Mouse (Mus musculus): ENCODE measurements around the gene Krt33a. TPM values are rescaled to one million over a fixed set of nuclear protein-coding genes. Genes with fewer than 3 reads are reported as not detected.
A peak's percentile ranks its signal among the peaks of the same experiment; 100 is the strongest.

Gene Krt33a
- polyA plus RNA-seq, 1 experiment from 2014 or later = not detected

- 91% methylated on average over 5 of the region's 5 CpGs for WGBS
- ATAC-seq (ENCODE audit: low FRiP score) = no peak
Observed at GRCm38 (mm10) chr11:100010682-100011081, 5.3 kb downstream of the Krt33a start.

GRCm38 (mm10) chr11:100008336-100008735 is 7.7 kb downstream of the Krt33a start:
- 87% methylated on average over 5 of the region's 5 CpGs for WGBS
- no peaks in the 10 kb centered on the region for H3K9me3 ChIP-seq (replicated peaks)

More at GRCm38 (mm10) chr11:100010682-100011081, 5.3 kb downstream of the Krt33a start:
- Histone ChIP-seq H3K27me3 (replicated peaks) (no peaks in the 10 kb centered on the region), H3K9me3 (replicated peaks) (no peaks in the 10 kb centered on the region), H3K4me1 (no peaks in the 10 kb centered on the region), H3K4me3 (replicated peaks) (no peak overlapping the region), H3K4me2 (no peak overlapping the region), H3K36me3 (no peaks in the 10 kb centered on the region), H3K27ac (replicated peaks) (no peak overlapping the region), H3K9ac (replicated peaks) (no peak overlapping the region)

GRCm38 (mm10) chr11:100006624-100007023 is 9.4 kb downstream of the Krt33a start:
- Histone ChIP-seq H3K9ac (replicated peaks) (no peak overlapping the region), H3K36me3 (no peaks in the 10 kb centered on the region), H3K4me2 (no peak overlapping the region), H3K27ac (replicated peaks) (no peak overlapping the region), H3K4me1 (no peaks in the 10 kb centered on the region), H3K4me3 (replicated peaks) (no peak overlapping the region), H3K27me3 (replicated peaks) (no peaks in the 10 kb centered on the region), H3K9me3 (replicated peaks) (peaks cover 2% of the 10 kb centered on the region; the same call in 1 of the 2 replicates)
- no peak for ATAC-seq (ENCODE audit: low FRiP score)
- 64% methylated on average over 3 of the region's 3 CpGs for WGBS

More at GRCm38 (mm10) chr11:100008336-100008735, 7.7 kb downstream of the Krt33a start:
- Histone ChIP-seq H3K36me3 (no peaks in the 10 kb centered on the region), H3K4me2 (no peak overlapping the region), H3K27me3 (replicated peaks) (no peaks in the 10 kb centered on the region), H3K27ac (replicated peaks) (no peak overlapping the region), H3K4me1 (no peaks in the 10 kb centered on the region), H3K9ac (replicated peaks) (no peak overlapping the region), H3K4me3 (replicated peaks) (no peak overlapping the region)
- no peak for ATAC-seq (ENCODE audit: low FRiP score)

- H3K9ac ChIP-seq (replicated peaks) = no peak overlapping the region
- no peak overlapping the region for H3K4me3 ChIP-seq (replicated peaks)
- H3K27ac ChIP-seq (replicated peaks) = no peak overlapping the region
- no peak overlapping the region for H3K4me2 ChIP-seq
- H3K9me3 ChIP-seq (replicated peaks) = peaks cover 2% of the 10 kb centered on the region; the same call in 1 of the 2 replicates
- H3K4me1 ChIP-seq = no peaks in the 10 kb centered on the region
- H3K27me3 ChIP-seq (replicated peaks) = no peaks in the 10 kb centered on the region
- ATAC-seq (ENCODE audit: low FRiP score) = no peak
- 85% methylated on average over 8 of the region's 8 CpGs for WGBS
- H3K36me3 ChIP-seq = no peaks in the 10 kb centered on the region
Observed at GRCm38 (mm10) chr11:100005905-100006304, 10.1 kb downstream of the Krt33a start.

GRCm38 (mm10) chr11:100004846-100005245 is 11.2 kb downstream of the Krt33a start:
- no peak for ATAC-seq (ENCODE audit: low FRiP score)
- H3K4me3 ChIP-seq (replicated peaks) = no peak overlapping the region
- H3K4me1 ChIP-seq = no peaks in the 10 kb centered on the region
- H3K9me3 ChIP-seq (replicated peaks) = peaks cover 2% of the 10 kb centered on the region; the same call in 1 of the 2 replicates
- H3K4me2 ChIP-seq = no peak overlapping the region
- no peaks in the 10 kb centered on the region for H3K36me3 ChIP-seq
- no peak overlapping the region for H3K27ac ChIP-seq (replicated peaks)
- H3K27me3 ChIP-seq (replicated peaks) = no peaks in the 10 kb centered on the region
- 21% methylated on average over 6 of the region's 6 CpGs for WGBS
- no peak overlapping the region for H3K9ac ChIP-seq (replicated peaks)

GRCm38 (mm10) chr11:99999091-99999490 is 16.9 kb downstream of the Krt33a start:
- Histone ChIP-seq H3K36me3 (no peaks in the 10 kb centered on the region), H3K27me3 (replicated peaks) (0 out of 2 replicates have a peak, but pooled peaks cover 4% of the 10 kb centered on the region), H3K4me1 (peaks cover 3% of the 10 kb centered on the region; the same call in 1 of the 2 replicates), H3K9me3 (replicated peaks) (peaks cover 2% of the 10 kb centered on the region; the same call in 1 of the 2 replicates), H3K27ac (replicated peaks) (no peak overlapping the region), H3K4me2 (no peak overlapping the region), H3K4me3 (replicated peaks) (no peak overlapping the region), H3K9ac (replicated peaks) (no peak overlapping the region)
- 96% methylated on average over 7 of the region's 7 CpGs for WGBS
- no peak for ATAC-seq (ENCODE audit: low FRiP score)

GRCm38 (mm10) chr11:99994384-99994661 is 21.7 kb downstream of the Krt33a start:
- no peaks in the 10 kb centered on the region for H3K36me3 ChIP-seq
- no peak for ATAC-seq (ENCODE audit: low FRiP score)
- WGBS = 47% methylated on average over 4 of the region's 4 CpGs
- no peak overlapping the region for H3K9ac ChIP-seq (replicated peaks)
- H3K27ac ChIP-seq (replicated peaks) = peak overlapping the region; percentile 13; the same call in 1 of the 2 replicates
- H3K4me2 ChIP-seq = no peak overlapping the region
- H3K9me3 ChIP-seq (replicated peaks) = no peaks in the 10 kb centered on the region
- H3K27me3 ChIP-seq (replicated peaks) = peaks cover 11% of the 10 kb centered on the region; the same call in 1 of the 2 replicates
- H3K4me3 ChIP-seq (replicated peaks) = no peak overlapping the region
- H3K4me1 ChIP-seq = peaks cover 12% of the 10 kb centered on the region

GRCm38 (mm10) chr11:99993620-99994383 is 22.2 kb downstream of the Krt33a start, which contains the start of gene Krtap17-1:
Gene Krtap17-1 (minus strand): TSS chr11:99993994.
- Histone ChIP-seq H3K36me3 (no peaks in the 10 kb centered on the region), H3K9me3 (replicated peaks) (no peaks in the 10 kb centered on the region), H3K9ac (replicated peaks) (no peak within 1 kb of the TSS), H3K4me2 (peak within 1 kb of the TSS; percentile 48), H3K4me1 (peaks cover 12% of the 10 kb centered on the region), H3K4me3 (replicated peaks) (peak within 1 kb of the TSS; percentile 20), H3K27ac (replicated peaks) (peak within 1 kb of the TSS; percentile 13; the same call in 1 of the 2 replicates), H3K27me3 (replicated peaks) (peaks cover 11% of the 10 kb centered on the region; the same call in 1 of the 2 replicates)
- ATAC-seq (ENCODE audit: low FRiP score) = peak; percentile 53; the same call in 1 of the 2 replicates
- 26% methylated on average over 26 of the region's 26 CpGs for WGBS

GRCm38 (mm10) chr11:99990571-99990970 is 25.4 kb downstream of the Krt33a start:
- Histone ChIP-seq H3K27me3 (replicated peaks) (peaks cover 8% of the 10 kb centered on the region; the same call in 1 of the 2 replicates), H3K4me1 (peaks cover 21% of the 10 kb centered on the region), H3K4me2 (no peak overlapping the region), H3K4me3 (replicated peaks) (no peak overlapping the region), H3K9me3 (replicated peaks) (no peaks in the 10 kb centered on the region), H3K9ac (replicated peaks) (no peak overlapping the region), H3K36me3 (no peaks in the 10 kb centered on the region), H3K27ac (replicated peaks) (no peak overlapping the region)
- ATAC-seq (ENCODE audit: low FRiP score) = no peak
- WGBS = 61% methylated on average over 3 of the region's 3 CpGs

GRCm38 (mm10) chr11:99989881-99990405 is 26.1 kb downstream of the Krt33a start:
- Histone ChIP-seq H3K27ac (replicated peaks) (no peak overlapping the region), H3K4me2 (no peak overlapping the region), H3K9me3 (replicated peaks) (no peaks in the 10 kb centered on the region), H3K36me3 (no peaks in the 10 kb centered on the region), H3K27me3 (replicated peaks) (peaks cover 8% of the 10 kb centered on the region; the same call in 1 of the 2 replicates), H3K4me3 (replicated peaks) (no peak overlapping the region), H3K4me1 (peaks cover 21% of the 10 kb centered on the region), H3K9ac (replicated peaks) (no peak overlapping the region)
- ATAC-seq (ENCODE audit: low FRiP score) = no peak
- WGBS = 88% methylated on average over 6 of the region's 6 CpGs

GRCm38 (mm10) chr11:99988530-99988929 is 27.5 kb downstream of the Krt33a start:
- H3K9ac ChIP-seq (replicated peaks) = no peak overlapping the region
- H3K4me2 ChIP-seq = no peak overlapping the region
- H3K27me3 ChIP-seq (replicated peaks) = peaks cover 8% of the 10 kb centered on the region; the same call in 1 of the 2 replicates
- H3K4me3 ChIP-seq (replicated peaks) = no peak overlapping the region
- no peaks in the 10 kb centered on the region for H3K9me3 ChIP-seq (replicated peaks)
- no peak overlapping the region for H3K27ac ChIP-seq (replicated peaks)
- H3K36me3 ChIP-seq = no peaks in the 10 kb centered on the region
- H3K4me1 ChIP-seq = peaks cover 12% of the 10 kb centered on the region; the same call in 1 of the 2 replicates
- no peak for ATAC-seq (ENCODE audit: low FRiP score)
- WGBS = 97% methylated on average over 3 of the region's 3 CpGs

- ATAC-seq (ENCODE audit: low FRiP score) = peak; percentile 53
- 61% methylated on average over 8 of the region's 8 CpGs for WGBS
- no peak within 1 kb of the TSS for H3K4me3 ChIP-seq (replicated peaks)
- no peak within 1 kb of the TSS for H3K9ac ChIP-seq (replicated peaks)
- H3K4me1 ChIP-seq = 0 out of 2 replicates have a peak, but pooled peaks cover 9% of the 10 kb centered on the region
- no peaks in the 10 kb centered on the region for H3K27me3 ChIP-seq (replicated peaks)
- H3K4me2 ChIP-seq = peak within 1 kb of the TSS; percentile 17; the same call in 1 of the 2 replicates
- H3K9me3 ChIP-seq (replicated peaks) = no peaks in the 10 kb centered on the region
- H3K27ac ChIP-seq (replicated peaks) = peak within 1 kb of the TSS; percentile 79
- no peaks in the 10 kb centered on the region for H3K36me3 ChIP-seq
Observed at GRCm38 (mm10) chr11:99986180-99986647, 29.8 kb downstream of the Krt33a start, which contains the start of gene Krtap16-1. Gene Krtap16-1 (minus strand): TSS chr11:99986597.

All from neural tube, embryonic 15.5 days (tissue).